Mouse (Mus musculus): ENCODE measurements around the gene Dennd6b.

Gene Dennd6b

DNA sequence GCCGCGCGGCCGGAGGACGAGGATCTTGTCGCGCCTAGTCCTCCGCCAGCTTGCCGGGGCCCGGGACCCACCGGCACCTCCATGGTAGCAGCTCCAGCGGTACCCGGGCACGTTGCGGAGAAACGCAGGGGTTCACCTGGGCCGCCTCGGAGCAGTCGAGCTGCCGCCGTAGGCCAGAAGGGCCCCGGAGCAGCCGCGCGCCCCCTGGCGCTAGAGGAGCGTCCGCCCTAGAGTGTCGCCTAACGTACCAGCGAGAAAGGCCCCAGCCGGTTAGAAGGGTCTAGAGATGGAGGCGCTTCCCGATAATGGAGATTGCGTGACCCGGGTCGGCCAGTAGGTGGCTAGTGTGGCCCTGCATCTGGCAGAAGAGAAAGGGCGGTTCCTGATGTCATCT lies at the start of gene Dennd6b:
TSS of gene Dennd6b (minus strand) at position 184 of the 394 bp plus-strand sequence.
- peak; percentile 93 for DNase-seq (ENCODE audit: low read depth, low spot score)

DNA sequence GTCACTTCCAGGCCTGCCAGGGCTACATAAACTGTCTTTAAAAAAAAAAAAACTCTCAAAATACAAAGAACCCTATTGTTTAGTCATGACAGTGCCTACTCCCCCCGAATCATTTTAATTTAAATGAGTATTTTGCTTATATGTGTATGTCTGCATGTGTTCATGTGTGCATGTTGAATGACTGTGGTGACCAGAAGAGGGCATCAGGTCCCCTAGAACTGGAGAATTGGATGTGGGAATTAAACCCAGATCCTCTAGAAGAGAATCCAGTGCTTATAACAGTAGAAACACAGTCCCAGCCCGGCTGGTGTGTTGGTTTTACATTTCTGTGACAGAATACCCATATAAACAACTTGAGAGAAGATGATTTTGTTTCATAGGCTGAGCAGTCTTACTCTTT lies 44.7 kb upstream of the Dennd6b start:
- DNase-seq (ENCODE audit: low read depth, low spot score): peak; percentile 11

DNA sequence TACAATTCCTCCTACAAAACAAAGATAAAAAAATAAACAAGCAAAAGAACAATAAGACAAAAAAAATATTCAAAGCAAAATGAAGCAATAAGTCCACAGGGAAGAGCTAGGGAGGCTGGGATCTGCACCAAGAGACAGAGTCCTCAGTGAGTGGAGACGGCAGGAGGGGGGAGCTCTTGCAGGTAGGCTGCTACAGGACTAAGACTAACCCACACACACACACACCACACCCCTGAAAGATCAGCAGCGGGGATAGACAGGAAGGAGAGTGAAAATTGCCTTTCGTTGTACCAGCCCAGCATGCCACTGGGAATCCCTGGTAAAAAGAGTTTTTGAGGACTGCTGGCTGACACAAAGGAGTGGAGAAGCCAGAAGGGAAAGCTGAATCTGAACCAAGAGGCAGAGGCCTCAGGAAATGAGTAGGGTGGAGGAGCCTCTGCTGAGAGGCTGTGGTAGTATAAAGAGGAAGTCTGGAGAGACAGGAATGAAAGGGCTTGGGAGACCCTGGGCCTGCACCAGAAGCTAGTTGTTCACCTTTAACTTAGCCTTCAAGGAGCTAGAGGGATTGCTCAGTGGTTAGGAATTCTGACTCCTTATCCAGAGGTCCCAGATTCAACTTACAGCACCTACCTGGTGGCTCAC lies 43.6 kb upstream of the Dennd6b start:
- DNase-seq (ENCODE audit: low read depth, low spot score): no peak

DNA sequence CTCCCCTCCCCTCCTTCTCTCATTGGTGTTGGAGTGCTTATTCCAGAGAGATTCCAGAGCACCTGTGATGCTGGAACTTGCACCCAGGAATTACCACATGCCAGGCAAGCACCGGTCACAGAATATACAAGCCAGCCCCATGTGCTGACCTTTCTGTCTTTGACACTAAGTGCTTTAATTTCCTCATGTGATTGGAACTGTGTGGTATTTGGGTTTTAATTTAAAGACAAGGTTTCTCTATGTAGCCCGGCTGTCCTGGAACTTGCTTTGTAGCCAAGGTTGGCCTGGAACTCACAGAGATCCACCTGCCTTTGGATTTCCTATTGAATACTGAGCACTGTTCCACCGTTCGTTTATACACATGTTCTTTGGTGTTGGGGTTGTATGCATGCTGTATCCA lies 37.8 kb upstream of the Dennd6b start:
- no peak for DNase-seq (ENCODE audit: low read depth, low spot score)

DNA sequence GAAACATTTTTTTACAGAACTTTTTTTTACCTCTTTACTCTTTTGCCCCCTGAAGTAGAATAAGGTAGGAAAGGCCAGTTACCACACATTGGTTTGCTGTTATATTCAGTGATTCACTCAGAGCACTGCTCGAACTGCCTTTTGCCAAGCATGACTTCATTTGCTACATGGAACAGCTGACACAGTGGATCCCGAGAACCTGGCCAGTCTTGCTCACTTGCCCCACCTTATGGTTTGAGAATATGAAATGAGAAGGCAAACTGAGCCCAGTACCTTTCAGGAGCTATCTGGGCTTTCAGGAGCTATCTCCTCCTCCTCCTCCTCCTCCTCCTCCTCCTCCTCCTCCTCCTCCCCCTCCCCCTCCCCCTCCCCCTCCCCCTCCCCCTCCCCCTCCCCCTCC lies 37.3 kb upstream of the Dennd6b start:
- DNase-seq (ENCODE audit: low read depth, low spot score): no peak

DNA sequence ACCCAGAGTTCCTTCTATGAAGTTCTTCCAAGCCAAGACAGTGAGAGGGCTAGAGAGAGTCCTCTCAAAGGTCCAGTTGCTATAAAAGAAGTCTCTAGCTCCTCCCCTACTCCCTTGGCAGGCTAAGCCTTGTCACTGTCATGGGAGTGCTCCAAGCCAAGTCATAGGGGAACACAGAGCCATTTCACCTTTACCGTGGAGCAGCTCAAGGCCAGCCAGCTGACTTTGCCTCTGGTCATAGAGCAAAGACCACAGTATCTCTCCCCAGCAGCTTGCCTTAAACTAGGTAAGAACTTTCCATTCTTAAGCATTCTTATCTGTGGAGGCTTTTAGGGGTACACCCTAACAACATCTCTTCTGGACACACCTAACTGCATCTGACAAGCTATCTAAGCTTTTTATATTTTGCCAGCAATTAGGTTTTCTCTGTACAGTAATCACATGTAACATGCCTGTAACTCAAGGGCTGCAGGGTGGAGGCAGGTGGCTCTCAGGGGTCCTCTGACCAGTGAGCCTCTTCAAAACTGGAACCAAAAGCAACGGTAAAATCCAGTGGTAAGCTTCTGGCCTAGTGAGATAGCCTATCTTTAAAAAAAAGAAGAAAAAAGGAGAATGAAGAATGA lies 19.4 kb upstream of the Dennd6b start:
- DNase-seq (ENCODE audit: low read depth, low spot score): no peak

DNA sequence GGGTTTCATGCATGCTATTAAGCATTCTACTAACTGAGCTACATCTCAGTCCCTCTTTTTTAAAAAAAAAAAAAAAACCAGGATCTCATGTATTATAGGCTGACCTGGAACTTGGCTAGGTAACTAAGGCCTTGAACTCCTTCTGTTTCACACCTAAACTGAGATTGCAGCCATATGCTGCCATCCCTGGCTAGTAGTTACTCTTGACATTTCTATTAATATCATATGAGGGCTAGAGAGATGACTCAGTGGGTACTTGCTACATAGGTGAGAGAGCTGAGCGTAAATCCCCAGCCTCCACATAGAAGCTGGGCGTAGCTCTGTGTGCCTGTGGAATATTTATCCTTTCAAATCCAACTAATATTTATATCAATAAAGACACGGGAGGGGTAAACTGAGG lies 18.7 kb upstream of the Dennd6b start:
- DNase-seq (ENCODE audit: low read depth, low spot score): no peak

DNA sequence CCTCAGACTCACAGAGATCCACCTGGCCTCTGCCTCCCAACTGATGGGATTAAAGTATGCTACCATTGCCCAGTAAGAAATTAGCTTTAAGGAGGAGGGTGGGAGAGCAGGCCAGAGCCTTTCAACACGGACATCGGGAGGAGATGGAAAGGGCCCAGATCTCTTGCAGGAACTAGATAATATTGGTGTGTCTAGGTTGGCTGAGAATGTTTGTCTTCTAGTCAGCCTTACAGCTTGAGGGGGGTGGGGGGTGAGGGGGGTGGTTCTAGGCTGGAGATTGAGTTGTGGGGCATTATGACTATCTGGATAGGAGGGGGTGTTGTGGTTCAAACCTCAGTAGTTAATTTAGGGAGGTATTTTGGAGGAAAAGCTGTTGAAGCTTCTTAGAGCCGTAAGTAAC lies 17.2 kb upstream of the Dennd6b start:
- DNase-seq (ENCODE audit: low read depth, low spot score): no peak

DNA sequence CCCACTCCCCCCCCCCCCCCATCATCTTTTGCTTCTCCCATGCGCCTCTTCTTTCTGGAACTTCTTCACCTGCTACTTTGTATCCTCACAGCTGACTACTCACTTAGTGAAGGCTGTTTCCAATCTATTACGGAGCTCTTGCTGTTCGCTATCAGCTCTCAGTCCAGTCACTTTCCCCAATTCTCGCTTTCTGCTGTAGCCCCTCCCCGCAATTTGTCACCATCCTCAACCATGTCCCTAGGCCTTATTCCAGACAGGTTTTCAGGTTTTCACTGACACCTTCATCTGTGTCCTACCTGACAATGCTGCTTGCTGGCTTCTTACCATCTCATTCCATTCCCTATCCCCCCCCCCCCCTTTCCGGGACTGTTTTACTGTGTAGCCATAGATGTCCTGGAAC lies 16.2 kb upstream of the Dennd6b start:
- no peak for DNase-seq (ENCODE audit: low read depth, low spot score)

DNA sequence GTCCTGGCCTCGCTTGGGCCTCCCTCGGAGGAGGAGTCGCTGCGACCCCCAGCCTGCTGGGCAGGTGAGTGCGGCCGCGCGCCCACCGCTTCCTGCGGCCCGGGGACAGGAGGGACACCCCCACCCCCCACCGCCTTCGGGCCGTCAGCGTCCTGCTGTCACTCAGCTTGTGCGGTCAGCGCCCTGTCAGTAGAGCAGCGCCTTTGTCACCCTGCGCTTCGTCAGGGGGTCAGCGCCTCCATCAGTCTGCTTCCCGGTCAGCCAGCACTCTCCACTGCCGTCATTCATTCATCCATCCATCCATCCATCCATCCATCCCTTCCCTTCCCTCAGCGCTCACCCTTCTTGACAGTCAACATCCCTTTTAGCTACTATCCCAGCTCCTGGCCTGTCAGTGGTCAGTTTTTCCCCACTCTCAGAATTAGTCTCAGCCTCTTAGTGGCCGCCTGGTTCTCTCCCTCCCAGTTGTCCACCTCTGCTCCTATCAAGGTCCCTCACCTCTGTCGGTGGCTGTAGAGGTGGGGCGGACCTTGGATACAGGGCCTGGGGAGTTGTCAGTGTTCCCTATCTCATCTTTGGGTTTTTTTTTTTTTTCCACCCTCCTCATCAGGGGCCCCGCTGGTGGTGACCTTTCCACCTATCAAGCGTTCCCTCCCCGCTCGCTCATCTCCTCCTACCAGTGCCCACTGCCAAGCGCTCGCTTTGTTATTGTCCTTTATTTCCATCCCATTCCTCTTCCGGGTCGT lies 15.6 kb upstream of the Dennd6b start:
- peak; percentile 20 for DNase-seq (ENCODE audit: low read depth, low spot score)

DNA sequence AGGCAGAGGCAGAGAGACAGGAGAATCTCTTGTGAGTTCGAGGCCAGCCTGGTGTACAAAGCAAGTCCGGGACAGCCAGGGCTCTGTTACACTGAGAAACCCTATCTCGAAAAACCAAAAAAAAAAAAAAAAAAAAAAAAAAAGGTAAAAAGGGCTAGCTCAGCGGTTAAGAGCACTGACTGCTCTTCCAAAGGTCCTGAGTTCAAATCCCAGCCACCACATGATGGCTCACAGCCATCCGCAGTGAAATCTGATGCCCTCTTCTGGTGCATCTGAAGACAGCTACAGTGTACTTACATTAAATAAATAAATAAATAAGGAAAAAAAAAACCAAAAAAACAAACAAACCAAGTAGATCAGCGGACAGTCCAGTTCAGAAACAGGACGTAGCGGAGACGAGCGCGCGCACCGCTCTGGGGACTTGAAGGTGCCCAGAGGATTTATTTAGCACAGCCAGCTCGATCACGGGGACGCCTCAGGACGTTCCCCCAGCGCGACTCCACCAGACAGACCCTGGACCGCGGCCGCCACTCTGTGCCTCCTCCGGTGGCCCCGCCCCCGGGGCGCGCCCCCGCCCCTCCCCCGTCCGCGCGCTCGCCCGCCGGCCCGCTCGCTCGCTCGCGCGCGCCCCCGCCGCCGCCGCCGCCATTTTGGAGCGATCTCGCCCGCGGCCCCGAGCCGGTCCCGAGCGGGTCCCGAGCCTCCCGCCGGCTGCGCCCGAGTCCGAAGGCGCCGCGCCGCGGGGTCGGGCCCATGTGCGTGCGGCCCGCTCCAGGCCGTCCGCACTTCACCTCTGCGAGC lies 14.8 kb upstream of the Dennd6b start, which contains the start of gene Ppp6r2:
TSS of gene Ppp6r2 (plus strand) at position 639 of the 801 bp plus-strand sequence.
- DNase-seq (ENCODE audit: low read depth, low spot score): peak; percentile 75

DNA sequence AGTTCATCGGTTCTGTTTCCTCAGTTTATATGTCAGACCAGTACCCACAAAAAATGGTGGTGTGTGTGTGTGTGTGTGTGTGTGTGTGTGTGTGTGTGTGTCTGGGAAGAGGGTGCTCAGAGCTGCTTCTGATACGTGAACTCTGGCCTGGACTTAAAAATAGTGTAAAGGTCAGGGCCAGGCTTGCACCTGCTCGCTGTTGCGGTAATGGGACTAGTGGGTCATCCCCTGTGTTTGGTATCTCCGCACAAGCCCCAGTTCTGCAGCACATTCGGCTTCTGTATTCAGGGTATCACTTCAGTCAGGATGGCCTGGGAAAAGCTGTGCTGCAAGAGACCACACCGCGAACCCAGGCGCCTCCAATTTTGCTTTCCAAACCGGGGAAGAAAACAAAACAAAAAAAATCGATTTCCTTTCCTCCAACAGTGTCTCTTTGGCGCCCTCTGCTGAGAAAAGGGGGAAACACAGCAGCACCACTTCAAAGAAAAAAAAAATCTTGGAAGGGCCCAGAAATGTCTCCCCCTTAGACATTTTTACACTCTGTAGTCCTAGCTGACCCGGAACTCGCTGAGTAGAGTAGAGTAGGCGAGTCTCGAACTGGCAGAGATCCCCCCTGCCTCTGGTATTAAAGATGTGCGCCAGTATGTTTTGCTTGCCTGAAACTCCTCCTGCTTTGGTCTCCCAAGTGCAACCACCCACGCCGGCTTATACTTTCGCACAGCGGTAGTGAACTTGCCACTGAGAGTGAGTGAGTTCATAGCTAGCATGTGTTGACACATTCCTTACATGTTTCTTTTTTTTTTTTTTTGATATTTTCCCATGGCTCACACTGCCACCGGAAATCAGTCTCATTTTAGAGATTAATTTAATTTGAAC lies 13.8 kb upstream of the Dennd6b start:
- DNase-seq (ENCODE audit: low read depth, low spot score): peak; percentile 82

DNA sequence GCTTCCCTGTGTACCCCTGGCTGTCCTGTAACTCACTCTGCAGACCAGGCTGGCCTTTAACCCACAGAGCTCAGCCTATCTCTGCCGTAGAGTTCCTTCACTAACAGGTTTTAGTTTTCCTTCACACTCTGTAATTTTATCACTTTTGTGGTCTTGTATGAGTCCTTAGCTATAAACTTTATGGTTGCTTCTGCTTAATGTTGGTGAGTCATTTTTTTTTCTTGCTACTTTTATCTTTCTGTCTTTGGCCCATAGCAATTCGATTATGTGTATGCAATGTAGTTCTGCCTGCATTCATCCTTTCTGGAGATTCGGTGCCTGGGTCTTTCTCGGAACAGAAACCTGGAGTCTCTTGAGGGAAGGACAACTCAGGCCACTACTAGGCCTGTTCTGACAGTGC lies 11.2 kb upstream of the Dennd6b start:
- no peak for DNase-seq (ENCODE audit: low read depth, low spot score)

DNA sequence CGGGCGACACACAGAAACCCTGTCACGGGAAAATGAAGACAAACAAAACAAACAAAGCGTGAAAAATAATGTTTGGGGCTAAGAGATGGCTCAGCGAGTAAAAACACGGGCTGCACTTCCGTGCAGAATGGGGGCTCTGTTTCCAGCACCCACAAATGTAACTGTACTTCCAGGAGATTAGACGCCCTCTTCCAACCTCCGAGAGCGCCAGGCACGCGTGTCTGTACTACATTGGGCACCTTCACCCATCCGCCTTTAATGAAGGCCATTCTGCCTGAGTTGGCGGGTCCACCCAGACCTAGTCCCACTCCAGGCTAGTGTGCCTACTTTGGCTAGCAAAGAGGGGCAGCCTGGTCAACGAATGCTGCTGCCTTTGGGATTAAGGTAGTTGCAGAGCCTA lies 760 bp upstream of the Dennd6b start:
- no peak for DNase-seq (ENCODE audit: low read depth, low spot score)

DNA sequence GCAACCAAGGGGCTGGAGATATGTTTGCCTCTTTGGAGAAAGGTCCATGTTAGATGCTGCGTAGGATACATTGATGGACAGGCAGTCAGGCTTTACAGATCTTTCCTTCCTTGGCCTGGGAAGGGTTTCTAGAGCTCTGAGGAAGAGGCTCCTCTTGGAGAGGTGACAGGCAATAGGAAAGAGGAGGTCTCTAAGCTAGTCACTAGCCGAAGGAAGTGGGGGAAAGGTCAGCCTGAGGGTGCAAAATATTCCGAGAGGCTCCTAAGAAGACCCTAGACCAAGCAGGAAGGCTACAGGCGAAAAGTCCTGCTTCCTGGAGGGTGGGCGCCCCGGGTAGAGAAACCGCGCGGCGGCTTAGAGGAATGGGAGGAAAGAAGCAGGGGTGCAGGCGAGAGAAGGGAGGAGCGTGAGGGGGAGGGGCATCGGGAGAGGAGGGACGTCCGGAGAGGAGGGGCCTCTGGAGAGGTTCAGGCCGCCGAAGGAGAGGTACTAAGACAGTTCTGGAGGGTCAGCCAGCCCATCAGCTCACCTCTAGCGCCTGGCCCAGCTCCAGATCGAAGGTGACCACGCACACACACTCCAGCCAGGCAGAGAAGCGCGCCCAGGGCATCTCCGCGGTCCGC lies 495 bp downstream of the Dennd6b start:
- no peak for DNase-seq (ENCODE audit: low read depth, low spot score)

DNA sequence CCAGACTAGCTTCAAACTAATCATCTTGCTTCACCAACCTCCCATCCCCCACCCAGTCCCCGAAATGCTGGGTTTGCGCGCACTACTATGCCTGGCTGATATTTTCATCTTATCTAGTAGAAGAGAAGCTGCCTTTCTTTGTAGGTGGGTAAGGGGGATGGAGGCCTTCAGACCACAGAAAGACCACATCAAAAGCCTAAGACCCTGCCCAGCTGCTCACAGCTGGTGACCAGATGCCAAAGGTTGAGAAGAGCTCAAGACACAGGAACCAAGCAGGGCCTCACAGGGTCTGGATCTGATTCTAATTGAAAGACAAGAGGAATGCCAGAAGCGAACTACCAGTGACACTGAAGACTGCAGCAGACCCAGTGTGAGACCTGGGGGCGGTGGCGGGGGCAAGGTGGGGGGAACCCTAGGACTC lies 1.0 kb downstream of the Dennd6b start:
- no peak for DNase-seq (ENCODE audit: low read depth, low spot score)

DNA sequence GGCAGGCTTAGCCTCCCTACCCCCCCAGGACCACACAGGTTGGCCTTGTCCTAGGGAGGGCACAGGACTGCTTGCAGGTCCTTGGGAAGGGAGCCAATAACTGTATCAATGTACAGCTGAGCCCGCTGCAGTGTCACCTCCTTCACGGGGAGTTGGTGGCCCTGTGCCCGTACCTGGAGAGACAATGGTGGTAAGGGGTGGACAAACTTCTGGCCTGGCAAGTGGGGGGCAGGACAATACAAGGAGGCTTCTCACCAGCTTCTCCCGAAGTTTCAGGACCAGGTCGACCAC lies 11.4 kb downstream of the Dennd6b start:
- no peak for DNase-seq (ENCODE audit: low read depth, low spot score)

DNA sequence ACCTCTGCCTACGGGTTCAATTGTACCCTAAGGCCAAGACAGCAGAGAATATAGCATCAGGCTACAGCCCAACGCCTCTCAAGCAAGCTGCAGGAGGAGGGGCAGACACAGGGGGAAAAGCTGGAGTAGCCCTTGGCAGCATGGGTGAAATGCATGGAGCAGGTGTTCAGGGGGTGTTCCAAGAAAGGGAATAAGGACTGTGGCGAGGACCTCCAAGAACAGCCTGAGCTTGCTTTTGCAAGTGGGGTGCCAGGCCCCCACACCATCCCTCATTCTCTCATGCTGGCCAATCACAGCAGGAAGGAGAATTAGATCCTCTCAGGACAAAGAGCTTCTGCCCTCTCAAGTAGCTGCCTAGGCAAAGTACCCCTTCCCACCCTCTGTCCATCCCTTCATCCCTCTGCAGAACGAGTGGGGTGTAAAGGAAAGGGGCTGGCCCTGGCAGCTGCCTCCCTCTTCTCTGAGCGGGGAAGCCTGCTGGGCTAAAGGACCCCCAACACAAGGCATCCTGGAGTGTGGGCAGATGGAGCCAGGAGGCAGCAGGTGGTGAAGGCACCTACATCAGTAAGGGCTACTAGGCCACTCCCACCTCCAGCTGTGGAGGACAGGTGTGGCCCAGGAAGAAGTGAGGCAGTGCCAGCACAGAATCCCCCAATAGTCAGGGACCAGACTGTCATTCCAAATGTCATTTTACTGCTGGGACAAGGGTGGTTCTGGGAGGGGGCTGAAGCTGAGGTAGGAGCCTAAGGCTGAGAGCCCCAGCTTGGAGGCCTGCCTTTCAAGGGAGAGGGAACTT lies 12.0 kb downstream of the Dennd6b start:
- no peak for DNase-seq (ENCODE audit: low read depth, low spot score)

DNA sequence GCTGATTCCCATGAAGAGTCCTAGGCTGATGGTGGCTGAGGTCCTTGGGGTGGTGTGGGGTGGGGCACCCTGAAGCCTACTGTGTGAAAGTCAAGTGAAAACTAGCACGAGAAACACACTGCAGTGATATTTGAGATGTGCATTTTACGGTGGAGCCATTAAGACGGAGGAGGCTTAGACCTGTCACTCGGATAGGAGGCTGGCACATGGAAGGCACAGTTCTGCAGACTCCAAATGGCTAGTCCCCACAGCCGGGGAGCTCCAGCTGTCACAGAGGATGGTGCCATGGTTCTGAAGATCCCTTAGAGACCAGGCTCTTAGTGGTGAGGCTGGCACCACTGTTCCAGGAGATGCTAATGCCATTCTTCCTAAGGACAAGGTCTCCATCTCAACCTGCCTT lies 13.5 kb downstream of the Dennd6b start:
- DNase-seq (ENCODE audit: low read depth, low spot score): no peak

DNA sequence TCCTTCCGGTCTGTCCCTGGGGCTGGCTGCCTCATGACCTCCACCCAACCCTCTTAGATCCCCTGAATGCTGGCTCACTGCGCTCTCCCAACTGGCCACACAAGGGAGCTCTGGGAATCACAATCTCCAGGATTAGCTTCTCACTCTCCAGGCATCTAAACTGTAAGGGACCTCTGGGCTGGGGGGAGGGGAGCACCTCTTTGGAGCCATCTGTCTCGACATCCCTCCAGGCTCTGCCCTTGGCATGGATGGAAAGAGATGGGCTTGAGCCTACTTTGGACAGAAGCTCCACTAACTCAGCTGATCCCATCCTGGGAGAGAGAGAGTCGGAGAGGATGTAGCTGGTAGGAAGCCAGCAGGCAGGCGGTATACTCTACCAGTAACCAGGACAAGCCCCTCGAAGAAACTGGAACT lies 14.0 kb downstream of the Dennd6b start:
- peak; percentile 83 for DNase-seq (ENCODE audit: low read depth, low spot score)
